Mouse (Mus musculus) thymus, postnatal 25 days (tissue): ENCODE measurements around the gene Folh1.
"Not testable (repeated sequence)": the region's sequence is repeated elsewhere in the genome, so short reads cannot be mapped to it uniquely, and the experiment has no call there.

Experiments
- DNase-seq: peaks from one replicate; pipeline ENCODE4 v3.0.0; 2022

The Folh1 gene

GRCm38 (mm10) chr7:86775617-86776325, at the start of gene Folh1:
TSS of gene Folh1 (minus strand) at chr7:86775943.
- no peak for DNase-seq

- DNase-seq = no peak
These were observed 40.7 kb upstream of the Folh1 start for GRCm38 (mm10) chr7:86816466-86816865.

- DNase-seq = not testable (repeated sequence)
These were observed 40.0 kb upstream of the Folh1 start for GRCm38 (mm10) chr7:86815716-86816115.

- DNase-seq = not testable (repeated sequence)
These were observed 39.5 kb upstream of the Folh1 start for GRCm38 (mm10) chr7:86815241-86815640.

- DNase-seq = no peak
These were observed 19.0 kb upstream of the Folh1 start, which contains the start of gene Vmn2r77 for GRCm38 (mm10) chr7:86794727-86795126. TSS of gene Vmn2r77 (plus strand) at chr7:86795027.

GRCm38 (mm10) chr7:86771621-86772020, 4.1 kb downstream of the Folh1 start:
- no peak for DNase-seq

GRCm38 (mm10) chr7:86764628-86765027, 11.1 kb downstream of the Folh1 start:
- no peak for DNase-seq

GRCm38 (mm10) chr7:86760751-86761150, 15.0 kb downstream of the Folh1 start:
- DNase-seq = no peak

GRCm38 (mm10) chr7:86725013-86725412, 50.7 kb downstream of the Folh1 start:
- DNase-seq = no peak

GRCm38 (mm10) chr7:86688030-86688429, 87.7 kb downstream of the Folh1 start, which contains the start of gene Olfr292:
TSS of gene Olfr292 (plus strand) at chr7:86688330.
- DNase-seq = no peak
